Mouse (Mus musculus) liver, embryonic 14 days (tissue): ENCODE data around the gene Zkscan3. TPM values are rescaled to one million over a fixed set of nuclear protein-coding genes. Genes with fewer than 3 reads are reported as not detected.

Experiments used
- polyA plus RNA-seq: library from polyadenylated mRNA; depleted of rRNA; stranded (reverse); fragments of >200 nt; gene quantifications from 2 replicates; pipeline ENCODE4 v1.2.3, GENCODE M21; 2012; rRNA removed

Gene Zkscan3
- 22.6 and 28.4 TPM in 2 replicates for polyA plus RNA-seq

DNA sequence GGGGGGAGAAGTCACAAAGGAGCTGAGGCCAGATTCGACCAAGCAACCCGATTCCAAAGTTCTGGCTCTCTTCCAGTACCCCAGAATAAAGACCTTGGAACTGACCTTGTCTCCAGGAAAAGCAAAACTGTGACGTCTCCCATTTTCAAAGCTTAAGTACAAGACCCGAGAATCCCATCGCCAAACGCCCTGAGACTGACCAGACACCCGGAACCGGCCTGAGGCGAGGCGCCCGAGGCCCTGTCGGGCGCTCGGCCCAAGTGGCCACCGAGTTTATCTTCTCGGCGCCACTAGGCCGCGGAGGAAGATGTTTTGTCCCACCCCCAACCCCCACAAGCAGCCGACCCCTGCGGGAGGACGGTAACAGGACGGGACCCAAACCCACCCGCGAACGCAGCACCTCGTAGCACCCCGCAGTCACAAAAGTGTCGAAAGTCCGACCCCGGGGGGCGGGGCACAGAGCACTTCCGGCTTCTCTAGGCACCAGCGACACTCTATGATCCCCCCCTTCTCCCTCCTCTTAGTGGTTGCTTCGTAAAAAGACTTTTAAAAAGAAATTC is at the start of gene Zkscan3:
Zkscan3 (minus strand) TSS at position 469 of the 560 bp plus-strand sequence.

DNA sequence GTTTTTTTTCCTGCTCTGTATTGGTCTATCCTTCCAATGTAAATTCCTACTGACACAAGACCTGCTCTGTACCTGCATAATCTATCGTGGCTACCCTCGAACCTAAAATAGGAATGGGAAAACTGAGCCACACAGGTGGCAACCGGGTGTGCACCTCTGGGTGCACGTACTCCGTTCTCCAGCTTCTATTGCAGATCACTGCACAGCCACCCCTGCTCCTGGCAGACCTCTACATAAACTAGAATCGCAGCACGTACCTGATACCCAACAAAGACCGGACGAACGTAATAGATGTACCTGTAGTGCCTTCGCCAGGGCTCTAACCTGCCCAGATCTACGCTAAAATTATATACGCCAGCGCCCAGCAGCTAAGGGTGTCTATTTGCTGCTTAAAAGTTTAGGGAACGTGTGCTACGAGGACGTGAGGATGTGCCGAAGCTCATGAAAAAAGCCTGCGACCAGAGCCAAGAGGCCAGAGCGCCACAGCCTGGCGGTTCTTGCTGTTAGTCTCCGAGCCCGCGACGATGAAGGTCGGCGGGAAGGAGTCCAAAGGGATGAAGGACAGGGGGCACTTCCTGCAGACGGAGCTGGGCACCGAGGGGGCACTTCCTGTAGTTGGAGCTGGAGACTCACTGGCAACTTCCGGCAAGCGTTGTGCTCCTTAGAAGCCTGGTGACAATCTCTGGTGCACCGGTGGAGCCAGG is 38.1 kb upstream of the Zkscan3 start, which contains the start of gene Pgbd1:
Pgbd1 (minus strand) TSS at position 556 of the 704 bp plus-strand sequence.

DNA sequence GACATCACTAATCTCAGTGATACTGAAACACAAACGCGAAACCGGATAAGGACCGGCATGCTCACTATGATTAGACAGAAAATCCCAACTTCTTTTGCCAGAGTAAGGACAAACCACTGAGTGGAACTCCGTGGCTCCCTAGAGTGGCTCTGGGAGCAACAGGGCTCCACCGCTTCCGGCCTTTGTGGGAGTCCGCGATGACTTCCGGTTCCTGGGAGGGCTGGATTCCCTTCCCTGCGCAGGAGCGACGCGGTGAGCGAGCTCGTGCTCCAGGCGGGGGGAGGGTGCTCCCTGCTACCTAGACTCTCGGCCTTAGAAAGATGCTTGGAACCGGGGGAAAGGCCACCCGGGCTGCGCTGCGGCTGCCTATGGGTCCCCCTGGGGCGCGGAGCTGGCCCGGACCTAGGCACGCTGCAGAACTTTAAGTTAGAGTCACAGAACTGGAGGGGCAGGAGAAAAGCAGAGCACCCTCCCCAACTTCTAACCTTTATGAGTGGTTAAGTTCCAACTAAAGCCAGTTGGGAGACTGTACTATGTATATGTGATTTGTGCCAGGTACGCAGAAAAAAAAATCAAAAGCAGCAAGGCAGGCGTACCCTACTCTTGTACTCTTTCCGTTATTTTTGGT is 39.8 kb downstream of the Zkscan3 start, which contains the start of gene Zscan12:
Zscan12 (plus strand) TSS at position 200 of the 628 bp plus-strand sequence.

DNA sequence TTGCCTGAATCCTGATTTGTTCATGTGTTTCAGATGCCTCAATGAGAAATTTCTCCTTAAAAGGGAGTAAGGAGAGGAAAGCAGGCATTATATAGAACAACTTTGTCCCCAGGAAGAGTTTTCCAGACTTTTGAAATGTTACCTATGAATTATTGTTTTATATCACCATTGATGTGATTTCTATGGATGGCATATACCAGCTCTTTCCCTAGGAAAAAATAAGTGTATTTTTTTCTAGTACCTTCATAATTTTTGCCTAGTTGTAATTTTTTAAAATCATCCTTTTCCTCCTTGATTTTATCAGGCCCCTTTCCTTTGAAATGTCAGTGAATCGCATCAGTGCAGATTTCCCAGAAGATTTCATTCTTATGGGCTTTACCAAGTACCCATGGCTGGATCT is 55.9 kb downstream of the Zkscan3 start, which contains the start of gene Olfr1367:
Olfr1367 (plus strand) TSS at position 301 of the 400 bp plus-strand sequence.

Other genes starting within 250 kb of the Zkscan3 start
- 34.8 and 38.8 TPM in 2 replicates for gene Trim27, start 223.3 kb downstream of the Zkscan3 start, polyA plus RNA-seq
- not detected in 2 replicates for gene Gpx5, start 110.0 kb downstream of the Zkscan3 start, polyA plus RNA-seq
- 0.06 TPM in 1 of 2 replicates, not detected in the other for gene Gpx6, start 90.6 kb downstream of the Zkscan3 start, polyA plus RNA-seq
- gene Olfr1367, start 55.8 kb downstream of the Zkscan3 start, polyA plus RNA-seq = not detected in 2 replicates
- gene Zscan12, start 39.9 kb downstream of the Zkscan3 start, polyA plus RNA-seq = 2.6 and 2.8 TPM in 2 replicates
- 1.3 and 1.4 TPM in 2 replicates for gene Pgbd1, start 38.3 kb upstream of the Zkscan3 start, polyA plus RNA-seq
- gene Zscan26, start 51.0 kb upstream of the Zkscan3 start, polyA plus RNA-seq = 9.0 and 10.6 TPM in 2 replicates
- 0.27 and 0.31 TPM in 2 replicates for gene Nkapl, start 65.8 kb upstream of the Zkscan3 start, polyA plus RNA-seq
- gene Zkscan4, start 76.2 kb upstream of the Zkscan3 start, polyA plus RNA-seq = 0.17 and 0.21 TPM in 2 replicates
- not detected in 2 replicates for gene Gm10065, start 76.7 kb upstream of the Zkscan3 start, polyA plus RNA-seq
- 0.60 and 0.98 TPM in 2 replicates for gene AK157302, start 92.5 kb upstream of the Zkscan3 start, polyA plus RNA-seq
- 5.1 and 7.4 TPM in 2 replicates for gene Gm11273, start 98.7 kb upstream of the Zkscan3 start, polyA plus RNA-seq
- gene Zkscan8, start 128.4 kb upstream of the Zkscan3 start, polyA plus RNA-seq = 2.0 and 2.2 TPM in 2 replicates
- gene Olfr1366, start 140.1 kb upstream of the Zkscan3 start, polyA plus RNA-seq = not detected in 2 replicates
- not detected in 2 replicates for gene Olfr1535, start 157.1 kb upstream of the Zkscan3 start, polyA plus RNA-seq
- not detected in 2 replicates for gene Olfr1364, start 179.0 kb upstream of the Zkscan3 start, polyA plus RNA-seq
- not detected in 2 replicates for gene Olfr1362, start 211.3 kb upstream of the Zkscan3 start, polyA plus RNA-seq
- not detected in 2 replicates for gene Olfr11, start 239.8 kb upstream of the Zkscan3 start, polyA plus RNA-seq